Mouse (Mus musculus): ENCODE data around the gene Neurod6. TPM values are rescaled to one million over a fixed set of nuclear protein-coding genes. Genes with fewer than 3 reads are reported as not detected.

Neurod6 gene
- polyA plus RNA-seq, 1 experiment from 2014 or later, result 0.90 TPM

Other genes starting within 250 kb of the Neurod6 start
- 2.5 and 3.7 TPM in 2 replicates for gene Adcyap1r1, start 229.3 kb downstream of the Neurod6 start, polyA plus RNA-seq (2014; fragmentation: Nextera tagmentation; extraction: Ambion mirVana)
- 0.07 TPM in 1 of 2 replicates, not detected in the other for gene Itprid1, start 155.6 kb upstream of the Neurod6 start, polyA plus RNA-seq (2014; fragmentation: Nextera tagmentation; extraction: Ambion mirVana)

Data from embryonic facial prominence, embryonic 11.5 days (tissue).